Mouse (Mus musculus) limb, embryonic 14.5 days (tissue): ENCODE results near the gene Iqgap3. TPM values are rescaled to one million over a fixed set of nuclear protein-coding genes. Genes with fewer than 3 reads are reported as not detected.

Source experiments
- ATAC-seq: fragments of 200-750 bp; cut with Nextera tagmentation; 2 replicates; pipeline ENCODE4 v1.8.0; 2017; ENCODE audit warnings: low read depth, moderate number of reproducible peaks, moderate TSS enrichment; ENCODE audit not compliant: low FRiP score
- DNase-seq: peaks from one replicate; pipeline ENCODE4 v3.0.0-alpha.2; 2015; ENCODE audit warnings: low spot score
- H3K27ac ChIP-seq: fragments of 300-500 bp; sonication (generic); replicated peaks from 2 replicates; pipeline ENCODE4 v1.5.1; 2014; ENCODE audit warnings: low read depth, mild to moderate bottlenecking, low read length, moderate library complexity, mixed read lengths
- H3K27me3 ChIP-seq: fragments of 300-500 bp; sonication (generic); 2 replicates; pipeline ENCODE4 v1.6.1; 2014; ENCODE audit warnings: low read length, mixed read lengths; ENCODE audit not compliant: control insufficient read depth, insufficient read depth
- H3K36me3 ChIP-seq: fragments of 300-500 bp; sonication (generic); 2 replicates; pipeline ENCODE4 v1.6.1; 2014; ENCODE audit warnings: mild to moderate bottlenecking, low read length, moderate library complexity, mixed read lengths; ENCODE audit not compliant: control insufficient read depth, insufficient read depth
- H3K4me1 ChIP-seq: fragments of 300-500 bp; sonication (generic); 2 replicates; pipeline ENCODE4 v1.6.1; 2014; ENCODE audit warnings: antibody characterized with exemption, low read length, mixed read lengths; ENCODE audit not compliant: control insufficient read depth, insufficient read depth
- H3K4me2 ChIP-seq: fragments of 300-500 bp; sonication (generic); replicated peaks from 2 replicates; pipeline ENCODE4 v1.6.1; 2014; ENCODE audit warnings: low read depth, mild to moderate bottlenecking, low read length, moderate library complexity; ENCODE audit not compliant: severe bottlenecking
- H3K4me3 ChIP-seq: fragments of 300-500 bp; sonication (generic); replicated peaks from 2 replicates; pipeline ENCODE4 v1.5.1; 2014; ENCODE audit warnings: low read length
- H3K9ac ChIP-seq: fragments of 300-500 bp; sonication (generic); 2 replicates; pipeline ENCODE4 v1.6.1; 2014; ENCODE audit warnings: mild to moderate bottlenecking, low read depth, low read length, moderate library complexity; ENCODE audit not compliant: severe bottlenecking
- H3K9me3 ChIP-seq: fragments of 300-500 bp; sonication (generic); 2 replicates; pipeline ENCODE4 v1.6.1; 2016; ENCODE audit warnings: low read length; ENCODE audit not compliant: control insufficient read depth
- POLR2A ChIP-seq: fragments of 200-500 bp; IDR thresholded peaks from 2 replicates; pipeline ENCODE4 v1.8.0; 2012; ENCODE audit warnings: inconsistent platforms, mild to moderate bottlenecking, moderate library complexity, borderline replicate concordance; ENCODE audit not compliant: insufficient read depth, insufficient read length; ENCODE audit errors: extremely low read depth
- WGBS: fragments of 180-500 bp; shearing (Covaris S2); extraction: QIAGEN DNeasy Blood & Tissue Kit; methylation state at CpG from one replicate; pipeline ENCODE4 v1.1.7; 2014; 5-methylcytosine and 5-hydroxymethylcytosine counted together
- polyA plus RNA-seq, 2 experiments: library from polyadenylated mRNA; depleted of rRNA in 1 of 2; stranded (reverse) in 1 of 2; unstranded in 1 of 2; fragments of >200 nt; fragmentation: Nextera tagmentation in 1 of 2; extraction: Ambion mirVana in 1 of 2; gene quantifications; 2 replicates each; pipeline versions ENCODE4 v1.2.1 to v1.2.3; 2012 to 2014

Gene Iqgap3
- polyA plus RNA-seq, 2 experiments, result 21.0 to 38.8 TPM

DNA sequence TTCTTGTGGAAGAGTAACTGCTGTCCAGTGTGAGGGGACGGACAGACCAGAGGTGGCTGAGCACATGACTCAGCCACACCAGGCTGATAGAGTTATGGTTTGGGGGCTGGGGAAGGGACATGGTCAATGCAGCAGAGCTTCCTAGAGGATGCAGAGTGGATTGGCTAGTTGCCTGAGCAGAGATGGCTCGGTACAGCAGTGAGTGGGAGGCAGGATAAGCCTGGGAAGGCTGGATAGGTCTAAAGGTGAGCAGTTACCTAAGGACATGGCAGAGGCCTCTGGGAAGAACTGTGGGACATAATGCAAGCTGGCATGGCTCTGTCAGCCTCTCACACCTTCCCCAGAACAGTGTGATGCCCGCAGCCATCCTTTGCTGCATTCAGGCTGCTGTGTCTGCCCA is 82.1 kb downstream of the Iqgap3 start:
- Histone ChIP-seq H3K36me3 (peaks cover 95% of the 10 kb centered on the region), H3K9ac (no peak overlapping the region), H3K27ac (no peak overlapping the region), H3K4me3 (no peak overlapping the region), H3K4me2 (no peak overlapping the region), H3K4me1 (no peaks in the 10 kb centered on the region), H3K9me3 (no peaks in the 10 kb centered on the region), H3K27me3 (no peaks in the 10 kb centered on the region)
- no peak for DNase-seq
- no peak for TF ChIP-seq POLR2A
- ATAC-seq, result no peak
- 78% methylated on average over 3 of the region's 3 CpGs for WGBS

DNA sequence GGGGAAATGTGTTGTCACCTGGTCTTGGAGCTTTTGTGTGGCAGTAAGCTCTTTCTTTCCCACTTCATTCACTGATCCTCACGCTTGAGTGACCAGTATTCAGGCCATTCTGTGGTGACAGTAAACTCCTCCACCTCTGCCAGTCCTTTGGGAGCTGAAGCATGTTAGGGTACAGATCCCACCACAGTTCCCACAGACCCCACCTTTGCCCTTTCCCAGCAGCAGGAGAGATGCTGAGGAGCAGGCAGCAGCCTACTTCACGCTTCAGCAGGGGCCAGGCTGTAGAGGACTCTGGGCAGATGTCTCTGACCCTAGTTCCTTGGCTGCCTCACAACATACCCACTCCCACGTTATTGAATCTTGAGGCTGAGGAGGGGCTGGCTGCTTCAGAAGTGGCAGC is 82.5 kb downstream of the Iqgap3 start:
- WGBS, result 81% methylated on average over 3 of the region's 3 CpGs
- no peak overlapping the region for H3K9ac ChIP-seq
- no peak overlapping the region for H3K4me2 ChIP-seq
- H3K36me3 ChIP-seq, result peaks cover 95% of the 10 kb centered on the region
- H3K27ac ChIP-seq, result no peak overlapping the region
- H3K9me3 ChIP-seq, result no peaks in the 10 kb centered on the region
- DNase-seq (no peak), ATAC-seq (no peak)
- H3K4me1 ChIP-seq, result no peaks in the 10 kb centered on the region
- no peaks in the 10 kb centered on the region for H3K27me3 ChIP-seq
- H3K4me3 ChIP-seq, result no peak overlapping the region
- no peak for TF ChIP-seq POLR2A

DNA sequence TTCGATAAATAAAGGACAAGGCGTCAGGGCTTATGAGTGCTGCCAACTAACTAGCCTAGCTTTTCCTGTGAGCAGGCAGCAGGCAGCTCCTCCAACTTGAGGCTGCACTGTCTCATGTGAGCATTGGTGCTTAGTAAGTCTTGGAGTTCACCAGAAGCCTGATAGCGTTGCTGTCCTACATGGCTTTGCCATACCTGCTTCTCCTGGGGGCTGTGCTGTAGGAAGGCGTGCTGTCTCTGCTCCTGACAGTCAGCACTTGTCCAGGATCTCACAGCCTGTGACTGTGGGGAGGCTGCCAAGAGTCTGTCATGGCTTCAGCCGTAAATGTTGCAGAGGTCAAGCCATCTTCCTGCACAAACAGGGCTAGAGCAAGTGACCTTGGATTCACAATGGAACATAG is 84.3 kb downstream of the Iqgap3 start:
- Histone ChIP-seq H3K27ac (no peak overlapping the region), H3K4me1 (no peaks in the 10 kb centered on the region), H3K9ac (no peak overlapping the region), H3K36me3 (peaks cover 94% of the 10 kb centered on the region), H3K4me3 (no peak overlapping the region), H3K4me2 (no peak overlapping the region), H3K9me3 (no peaks in the 10 kb centered on the region), H3K27me3 (no peaks in the 10 kb centered on the region)
- TF ChIP-seq POLR2A, result no peak
- 94% methylated on average over 5 of the region's 5 CpGs for WGBS
- DNase-seq (no peak), ATAC-seq (no peak)

DNA sequence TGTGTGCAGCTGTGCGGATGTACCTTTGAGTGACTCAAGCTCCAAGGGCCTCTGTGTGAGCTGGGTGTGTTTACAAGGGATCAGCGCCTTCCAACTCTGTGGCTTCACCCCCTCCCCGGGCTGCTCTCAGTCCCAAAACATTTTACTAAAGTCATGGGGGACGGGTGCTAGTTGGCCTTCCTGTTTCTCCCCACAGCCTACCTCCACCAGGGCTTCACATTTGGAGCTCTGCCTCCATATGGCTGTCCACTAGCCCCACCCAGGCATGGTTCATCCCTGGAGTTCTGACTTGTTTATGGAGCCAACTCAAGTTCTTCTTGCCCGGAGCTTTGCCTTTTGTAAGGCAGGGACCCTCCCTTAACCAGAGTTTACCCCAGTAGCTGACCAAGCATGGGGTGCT is 88.6 kb downstream of the Iqgap3 start:
- Histone ChIP-seq H3K9ac (no peak overlapping the region), H3K9me3 (no peaks in the 10 kb centered on the region), H3K27ac (no peak overlapping the region), H3K4me1 (no peaks in the 10 kb centered on the region), H3K4me2 (no peak overlapping the region), H3K36me3 (peaks cover 80% of the 10 kb centered on the region), H3K27me3 (no peaks in the 10 kb centered on the region), H3K4me3 (no peak overlapping the region)
- no peak for ATAC-seq
- no peak for TF ChIP-seq POLR2A
- 85% methylated on average over 5 of the region's 5 CpGs for WGBS
- DNase-seq, result no peak

Other genes starting within 250 kb of the Iqgap3 start
- gene Sh2d2a, start 235.2 kb upstream of the Iqgap3 start, polyA plus RNA-seq (2012; rRNA removed), result 0.08 and 0.18 TPM in 2 replicates
- gene Sh2d2a, start 235.2 kb upstream of the Iqgap3 start, polyA plus RNA-seq (2014; fragmentation: Nextera tagmentation; extraction: Ambion mirVana), result not detected in 2 replicates
- gene Prcc, start 196.4 kb upstream of the Iqgap3 start, polyA plus RNA-seq (2012; rRNA removed), result 48.5 and 50.6 TPM in 2 replicates
- 15.8 and 16.8 TPM in 2 replicates for gene Prcc, start 196.4 kb upstream of the Iqgap3 start, polyA plus RNA-seq (2014; fragmentation: Nextera tagmentation; extraction: Ambion mirVana)
- gene Hdgf, start 175.7 kb upstream of the Iqgap3 start, polyA plus RNA-seq (2012; rRNA removed), result 160 and 203 TPM in 2 replicates
- gene Hdgf, start 175.7 kb upstream of the Iqgap3 start, polyA plus RNA-seq (2014; fragmentation: Nextera tagmentation; extraction: Ambion mirVana), result 260 and 268 TPM in 2 replicates
- gene Mrpl24, start 162.5 kb upstream of the Iqgap3 start, polyA plus RNA-seq (2012; rRNA removed), result 88.6 and 124 TPM in 2 replicates
- gene Mrpl24, start 162.5 kb upstream of the Iqgap3 start, polyA plus RNA-seq (2014; fragmentation: Nextera tagmentation; extraction: Ambion mirVana), result 66.2 and 75.7 TPM in 2 replicates
- 35.7 and 39.7 TPM in 2 replicates for gene Isg20l2, start 151.7 kb upstream of the Iqgap3 start, polyA plus RNA-seq (2012; rRNA removed)
- gene Isg20l2, start 151.7 kb upstream of the Iqgap3 start, polyA plus RNA-seq (2014; fragmentation: Nextera tagmentation; extraction: Ambion mirVana), result 26.7 and 27.0 TPM in 2 replicates
- gene Rrnad1, start 151.3 kb upstream of the Iqgap3 start, polyA plus RNA-seq (2012; rRNA removed), result 53.6 and 61.8 TPM in 2 replicates
- gene Rrnad1, start 151.3 kb upstream of the Iqgap3 start, polyA plus RNA-seq (2014; fragmentation: Nextera tagmentation; extraction: Ambion mirVana), result 15.6 and 18.7 TPM in 2 replicates
- gene Crabp2, start 133.3 kb upstream of the Iqgap3 start, polyA plus RNA-seq (2012; rRNA removed), result 176 and 192 TPM in 2 replicates
- gene Crabp2, start 133.3 kb upstream of the Iqgap3 start, polyA plus RNA-seq (2014; fragmentation: Nextera tagmentation; extraction: Ambion mirVana), result 267 and 331 TPM in 2 replicates
- gene Nes, start 110.9 kb upstream of the Iqgap3 start, polyA plus RNA-seq (2012; rRNA removed), result 28.4 and 36.0 TPM in 2 replicates
- gene Nes, start 110.9 kb upstream of the Iqgap3 start, polyA plus RNA-seq (2014; fragmentation: Nextera tagmentation; extraction: Ambion mirVana), result 24.5 and 28.7 TPM in 2 replicates
- 1.6 and 1.8 TPM in 2 replicates for gene Bcan, start 81.7 kb upstream of the Iqgap3 start, polyA plus RNA-seq (2012; rRNA removed)
- gene Bcan, start 81.7 kb upstream of the Iqgap3 start, polyA plus RNA-seq (2014; fragmentation: Nextera tagmentation; extraction: Ambion mirVana), result 0.39 and 0.41 TPM in 2 replicates
- 0.29 and 0.63 TPM in 2 replicates for gene Hapln2, start 54.4 kb upstream of the Iqgap3 start, polyA plus RNA-seq (2012; rRNA removed)
- 0.15 and 0.22 TPM in 2 replicates for gene Hapln2, start 54.4 kb upstream of the Iqgap3 start, polyA plus RNA-seq (2014; fragmentation: Nextera tagmentation; extraction: Ambion mirVana)
- 8.3 and 16.2 TPM in 2 replicates for gene Gpatch4, start 38.9 kb upstream of the Iqgap3 start, polyA plus RNA-seq (2012; rRNA removed)
- 29.7 and 30.2 TPM in 2 replicates for gene Gpatch4, start 38.9 kb upstream of the Iqgap3 start, polyA plus RNA-seq (2014; fragmentation: Nextera tagmentation; extraction: Ambion mirVana)
- gene Naxe, start 23.5 kb upstream of the Iqgap3 start, polyA plus RNA-seq (2012; rRNA removed), result 101 and 123 TPM in 2 replicates
- gene Naxe, start 23.5 kb upstream of the Iqgap3 start, polyA plus RNA-seq (2014; fragmentation: Nextera tagmentation; extraction: Ambion mirVana), result 203 and 215 TPM in 2 replicates
- 0.03 TPM in 1 of 2 replicates, not detected in the other for gene Ttc24, start 3.7 kb upstream of the Iqgap3 start, polyA plus RNA-seq (2012; rRNA removed)
- gene Ttc24, start 3.7 kb upstream of the Iqgap3 start, polyA plus RNA-seq (2014; fragmentation: Nextera tagmentation; extraction: Ambion mirVana), result not detected in 2 replicates
- 58.7 and 79.0 TPM in 2 replicates for gene Mef2d, start 60.4 kb downstream of the Iqgap3 start, polyA plus RNA-seq (2012; rRNA removed)
- 27.4 and 29.6 TPM in 2 replicates for gene Mef2d, start 60.4 kb downstream of the Iqgap3 start, polyA plus RNA-seq (2014; fragmentation: Nextera tagmentation; extraction: Ambion mirVana)
- 10.5 and 11.0 TPM in 2 replicates for gene Rhbg, start 172.7 kb downstream of the Iqgap3 start, polyA plus RNA-seq (2012; rRNA removed)
- gene Rhbg, start 172.7 kb downstream of the Iqgap3 start, polyA plus RNA-seq (2014; fragmentation: Nextera tagmentation; extraction: Ambion mirVana), result 17.0 and 17.2 TPM in 2 replicates
- 0.77 TPM in 1 of 2 replicates, not detected in the other for gene Gm38392, start 205.2 kb downstream of the Iqgap3 start, polyA plus RNA-seq (2012; rRNA removed)
- gene Gm38392, start 205.2 kb downstream of the Iqgap3 start, polyA plus RNA-seq (2014; fragmentation: Nextera tagmentation; extraction: Ambion mirVana), result 0.65 and 5.4 TPM in 2 replicates
- gene Tsacc, start 215.0 kb downstream of the Iqgap3 start, polyA plus RNA-seq (2012; rRNA removed), result 4.3 and 8.6 TPM in 2 replicates
- 9.4 and 14.3 TPM in 2 replicates for gene Tsacc, start 215.0 kb downstream of the Iqgap3 start, polyA plus RNA-seq (2014; fragmentation: Nextera tagmentation; extraction: Ambion mirVana)
- gene Cct3, start 215.1 kb downstream of the Iqgap3 start, polyA plus RNA-seq (2012; rRNA removed), result 285 and 326 TPM in 2 replicates
- gene Cct3, start 215.1 kb downstream of the Iqgap3 start, polyA plus RNA-seq (2014; fragmentation: Nextera tagmentation; extraction: Ambion mirVana), result 476 and 516 TPM in 2 replicates
- gene Glmp, start 243.1 kb downstream of the Iqgap3 start, polyA plus RNA-seq (2012; rRNA removed), result 131 and 152 TPM in 2 replicates
- 127 and 130 TPM in 2 replicates for gene Glmp, start 243.1 kb downstream of the Iqgap3 start, polyA plus RNA-seq (2014; fragmentation: Nextera tagmentation; extraction: Ambion mirVana)